Mouse (Mus musculus): ENCODE measurements around the gene Pomgnt1.

Gene Pomgnt1

DNA sequence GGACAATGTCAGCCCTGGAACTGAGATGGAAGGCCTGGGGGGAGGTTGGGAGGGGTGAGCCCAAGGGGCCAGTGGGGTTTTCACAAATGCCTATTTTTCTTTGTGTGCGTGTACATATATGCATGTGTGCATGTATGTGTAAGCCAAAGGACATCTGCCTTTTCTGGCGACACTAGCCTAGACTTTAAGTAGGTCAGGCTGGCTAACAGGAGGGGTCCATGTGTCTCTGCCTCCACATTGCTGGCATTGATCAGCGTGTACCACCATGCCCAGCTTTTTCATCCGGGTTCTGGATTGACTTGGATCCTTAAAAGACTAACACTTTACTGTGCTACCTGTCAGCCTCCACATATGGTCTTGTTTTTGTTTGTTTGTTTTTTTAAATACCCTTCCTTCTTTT, 50.1 kb downstream of the Pomgnt1 start:
- DNase-seq (ENCODE audit: low read depth): no peak

DNA sequence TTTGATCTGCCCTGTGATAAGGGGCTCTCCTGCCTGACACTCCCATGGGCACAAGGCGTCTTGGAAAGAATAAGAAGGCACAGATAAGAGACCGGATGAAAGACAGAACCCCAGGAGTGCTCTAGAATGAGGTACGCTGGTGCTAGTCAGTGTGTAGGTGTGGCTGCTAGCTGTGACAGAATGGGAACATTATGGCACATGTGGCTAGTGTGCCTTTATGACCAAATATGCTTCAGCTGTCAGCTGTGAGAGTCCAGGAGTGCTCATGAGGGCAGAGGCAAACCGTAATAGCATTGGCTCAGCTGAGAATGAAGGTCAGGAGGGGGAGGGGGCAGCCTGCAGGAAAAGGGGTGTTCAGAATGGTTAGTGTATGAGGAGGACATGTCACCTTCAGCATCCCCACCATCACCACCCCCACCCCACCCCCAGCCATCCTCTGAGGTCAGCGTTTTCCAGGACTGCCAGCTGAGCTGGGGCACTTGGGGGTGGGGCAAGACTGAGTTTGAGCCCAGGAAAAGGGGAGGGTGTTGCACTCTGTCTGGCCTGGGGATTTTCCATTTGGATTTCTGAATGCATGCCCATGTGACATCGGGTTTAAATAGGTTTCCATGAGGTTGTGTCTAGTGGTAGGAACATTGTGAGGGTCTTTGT, 51.0 kb downstream of the Pomgnt1 start:
- no peak for DNase-seq (ENCODE audit: low read depth)

DNA sequence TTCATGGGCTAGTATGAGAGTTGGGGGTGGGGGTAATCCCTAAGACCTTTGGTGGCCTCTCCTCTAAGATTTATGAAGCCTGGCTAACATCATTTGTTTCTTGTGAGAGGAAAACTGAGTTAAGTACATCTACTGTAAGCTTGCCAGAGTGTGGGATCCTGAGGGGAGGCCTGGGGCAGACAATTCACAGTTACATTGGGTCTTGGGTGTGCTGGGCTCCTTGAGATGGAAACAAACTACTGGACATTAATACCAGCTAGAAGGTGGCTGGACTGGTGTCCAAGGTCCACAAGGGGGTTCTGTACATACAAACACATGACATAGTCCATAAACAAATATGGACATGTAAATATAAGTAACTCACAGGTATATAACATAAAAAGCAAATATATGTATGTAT, 51.5 kb downstream of the Pomgnt1 start:
- DNase-seq (ENCODE audit: low read depth): no peak

DNA sequence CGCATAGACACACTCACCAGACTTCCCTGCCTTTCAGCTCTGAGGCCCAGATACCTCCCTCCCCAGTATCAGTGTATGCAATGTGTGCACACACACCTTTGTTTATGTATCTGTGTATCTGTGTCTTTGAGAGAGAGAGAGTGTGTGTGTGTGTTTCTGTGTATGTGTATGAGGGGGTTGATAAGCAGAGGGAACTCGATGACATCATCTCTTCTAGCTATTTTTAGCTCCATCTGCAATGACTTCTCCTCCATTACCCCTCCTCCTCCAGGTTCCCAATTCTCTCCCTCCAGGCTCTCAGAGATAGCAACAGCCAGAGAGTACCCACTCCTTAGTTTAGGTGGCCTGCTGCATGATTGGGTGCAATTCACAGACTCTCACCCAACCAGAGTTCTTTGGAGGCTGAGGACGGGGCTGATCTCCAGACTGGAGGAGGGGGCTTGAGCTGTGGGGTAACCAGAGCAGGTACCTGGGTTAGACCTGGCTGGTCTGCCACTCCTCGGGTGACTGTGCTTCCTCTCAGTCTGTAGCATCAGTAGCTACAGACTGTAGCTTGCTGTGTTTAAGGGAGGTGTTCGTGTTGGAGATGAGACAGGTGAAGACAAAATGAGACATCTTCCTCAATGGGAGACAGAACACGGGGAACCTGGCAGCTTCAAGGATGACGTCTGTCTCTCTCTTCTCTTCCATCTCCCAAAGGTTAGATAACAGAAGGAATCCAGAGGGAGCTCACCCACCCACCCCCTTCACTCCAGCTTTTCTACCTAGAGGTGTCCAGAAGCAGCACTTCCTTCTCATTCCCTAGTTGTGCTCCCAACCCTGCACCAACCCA, 52.3 kb downstream of the Pomgnt1 start:
- no peak for DNase-seq (ENCODE audit: low read depth)

GRCm38 (mm10) chr4:116176543-116176988, 52.9 kb downstream of the Pomgnt1 start:
- DNase-seq (ENCODE audit: low read depth): no peak

- no peak for DNase-seq (ENCODE audit: low read depth)
These were observed 53.5 kb downstream of the Pomgnt1 start for GRCm38 (mm10) chr4:116177140-116177539.

- DNase-seq (ENCODE audit: low read depth): no peak
These were observed 58.4 kb downstream of the Pomgnt1 start for GRCm38 (mm10) chr4:116182079-116182478.

- DNase-seq (ENCODE audit: low read depth): no peak
These were observed 59.1 kb downstream of the Pomgnt1 start for GRCm38 (mm10) chr4:116182745-116183144.

DNA sequence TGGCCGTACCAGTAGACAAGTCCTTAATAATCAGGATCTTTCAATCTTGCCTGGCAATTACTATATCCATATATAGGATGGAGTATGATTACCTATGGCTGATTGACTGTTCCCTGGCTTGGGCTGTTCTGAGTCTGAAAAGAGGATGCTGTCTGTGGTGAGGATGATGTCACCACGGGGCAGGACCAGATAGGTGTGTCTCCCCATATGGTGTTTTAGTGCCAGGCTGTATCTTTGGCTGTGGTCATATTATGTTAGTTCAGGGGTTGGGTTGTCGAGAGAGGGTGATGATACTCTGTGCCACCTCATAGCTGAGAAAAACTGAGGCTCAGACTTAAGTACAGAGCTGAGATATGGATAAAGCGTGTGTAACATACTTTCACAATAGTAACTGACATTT, 61.4 kb downstream of the Pomgnt1 start:
- DNase-seq (ENCODE audit: low read depth): no peak

- DNase-seq (ENCODE audit: low read depth): no peak
These were observed 68.7 kb downstream of the Pomgnt1 start for GRCm38 (mm10) chr4:116192286-116192835.

- no peak for DNase-seq (ENCODE audit: low read depth)
These were observed 70.1 kb downstream of the Pomgnt1 start for GRCm38 (mm10) chr4:116193583-116194383.

DNA sequence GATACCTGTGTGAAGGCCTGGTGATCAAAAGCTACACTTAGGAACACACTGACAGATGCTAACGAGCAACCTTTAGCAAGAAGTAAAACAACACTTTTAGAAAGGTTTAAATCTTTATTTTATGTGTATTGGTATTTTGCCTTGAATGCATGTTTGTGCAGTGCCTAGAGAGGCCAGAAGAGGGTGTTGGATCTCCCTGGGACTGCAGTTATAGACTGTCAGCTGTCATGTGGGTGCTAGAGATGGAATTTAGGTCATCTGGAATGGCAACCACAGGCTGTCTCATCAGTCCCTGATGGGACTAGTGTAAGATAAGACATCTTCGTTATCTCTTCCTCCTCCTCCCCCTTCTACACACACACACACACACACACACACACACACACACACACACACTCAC, 74.8 kb downstream of the Pomgnt1 start:
- DNase-seq (ENCODE audit: low read depth): no peak

DNA sequence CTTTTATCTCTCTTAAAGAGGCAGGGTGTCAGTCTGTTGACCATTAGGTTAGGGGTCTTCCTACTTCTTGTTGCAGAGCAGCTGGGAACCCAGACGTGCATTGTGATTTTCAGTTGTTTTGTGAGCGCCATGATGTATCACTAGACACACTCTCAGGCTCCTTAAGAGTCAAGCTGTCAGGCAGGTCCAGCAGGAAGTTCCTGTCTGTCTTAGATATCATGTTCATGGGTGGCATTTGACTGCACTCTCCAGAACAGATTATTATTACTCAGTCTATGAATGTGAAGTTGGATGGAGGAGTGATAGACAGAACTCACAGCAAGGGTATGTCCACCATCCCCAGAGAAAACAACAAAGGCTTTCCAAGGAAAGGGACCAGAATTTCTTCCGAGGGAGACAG, 80.8 kb downstream of the Pomgnt1 start:
- no peak for DNase-seq (ENCODE audit: low read depth)

GRCm38 (mm10) chr4:116206531-116206930, 82.9 kb downstream of the Pomgnt1 start:
- DNase-seq (ENCODE audit: low read depth): no peak

GRCm38 (mm10) chr4:116208891-116209290, 85.3 kb downstream of the Pomgnt1 start:
- no peak for DNase-seq (ENCODE audit: low read depth)
